Mouse (Mus musculus) forebrain, postnatal 0 days (tissue): ENCODE data around the gene Acp4. TPM values are rescaled to one million over a fixed set of nuclear protein-coding genes. Genes with fewer than 3 reads are reported as not detected.

Source experiments
- ATAC-seq: fragments of 200-750 bp; cut with Nextera tagmentation; 2 replicates; pipeline ENCODE4 v1.8.0; 2017; ENCODE audit warnings: mild to moderate bottlenecking, moderate library complexity
- DNase-seq: peaks from one replicate; pipeline ENCODE4 v3.0.0-alpha.2; 2015
- H3K27ac ChIP-seq: fragments of 300-500 bp; sonication (generic); 2 replicates; pipeline ENCODE4 v1.5.1; 2014; ENCODE audit warnings: low read depth, mild to moderate bottlenecking, antibody characterized with exemption, low read length, moderate library complexity, mixed read lengths
- H3K27me3 ChIP-seq: fragments of 300-500 bp; sonication (generic); 2 replicates; pipeline ENCODE4 v1.6.1; 2014; ENCODE audit warnings: mild to moderate bottlenecking, low read length, mixed read lengths; ENCODE audit not compliant: insufficient read depth
- H3K36me3 ChIP-seq: fragments of 300-500 bp; sonication (generic); 2 replicates; pipeline ENCODE4 v1.6.1; 2014; ENCODE audit warnings: mild to moderate bottlenecking, moderate library complexity; ENCODE audit not compliant: insufficient read depth
- H3K4me1 ChIP-seq: fragments of 300-500 bp; sonication (generic); 2 replicates; pipeline ENCODE4 v1.6.1; 2014; ENCODE audit warnings: antibody characterized with exemption; ENCODE audit not compliant: insufficient read depth
- H3K4me2 ChIP-seq: fragments of 300-500 bp; sonication (generic); 2 replicates; pipeline ENCODE4 v1.6.1; 2014; ENCODE audit warnings: low read depth, mild to moderate bottlenecking, moderate library complexity
- H3K4me3 ChIP-seq: fragments of 300-500 bp; sonication (generic); 2 replicates; pipeline ENCODE4 v1.5.1; 2014; ENCODE audit warnings: low read depth, low read length, mixed read lengths
- H3K9ac ChIP-seq: fragments of 300-500 bp; sonication (generic); 2 replicates; pipeline ENCODE4 v1.6.1; 2014; ENCODE audit warnings: mild to moderate bottlenecking
- H3K9me3 ChIP-seq: fragments of 300-500 bp; sonication (generic); 2 replicates; pipeline ENCODE4 v1.6.1; 2016; ENCODE audit warnings: low read length
- CTCF ChIP-seq: sonication (generic); IDR thresholded peaks from 2 replicates; pipeline ENCODE4 v1.5.1; 2016; ENCODE audit warnings: antibody characterized with exemption, control low read depth, low read depth
- WGBS: fragments of 180-500 bp; shearing (Covaris S2); extraction: QIAGEN DNeasy Blood & Tissue Kit; methylation state at CpG from one replicate; pipeline ENCODE4 v1.1.7; 2014; 5-methylcytosine and 5-hydroxymethylcytosine counted together
- polyA plus RNA-seq: library from polyadenylated mRNA; unstranded; fragments of >200 nt; fragmentation: Nextera tagmentation; extraction: Ambion mirVana; gene quantifications from 2 replicates; pipeline ENCODE4 v1.2.1, GENCODE M21; 2015
- total RNA-seq: library from RNA; depleted of rRNA; stranded (reverse); fragments of >200 nt; gene quantifications from 2 replicates; pipeline ENCODE4 v1.2.3, GENCODE M21; 2014

Gene Acp4
- total and polyA plus RNA-seq, 2 experiments from 2014 or later: 0.12 TPM; not detected in 1

GRCm38 (mm10) chr7:44291418-44291817 is 34.2 kb upstream of the Acp4 start:
- WGBS: 48% methylated on average over 4 of the region's 4 CpGs
- no peaks in the 10 kb centered on the region for H3K27me3 ChIP-seq
- ATAC-seq: no peak
- no peak for DNase-seq
- 0 out of 2 replicates have a peak, but pooled peaks cover 2% of the 10 kb centered on the region for H3K9me3 ChIP-seq
- H3K27ac ChIP-seq: no peak overlapping the region
- TF ChIP-seq CTCF: no peak
- H3K36me3 ChIP-seq: no peaks in the 10 kb centered on the region
- no peak overlapping the region for H3K4me2 ChIP-seq
- H3K4me3 ChIP-seq: no peak overlapping the region
- no peaks in the 10 kb centered on the region for H3K4me1 ChIP-seq
- no peak overlapping the region for H3K9ac ChIP-seq

- no peaks in the 10 kb centered on the region for H3K4me1 ChIP-seq
- H3K27me3 ChIP-seq: no peaks in the 10 kb centered on the region
- DNase-seq (no peak), ATAC-seq (no peak)
- WGBS: 80% methylated on average over 4 of the region's 4 CpGs
- H3K9ac ChIP-seq: no peak overlapping the region
- H3K4me2 ChIP-seq: no peak overlapping the region
- H3K36me3 ChIP-seq: no peaks in the 10 kb centered on the region
- H3K9me3 ChIP-seq: no peaks in the 10 kb centered on the region
- TF ChIP-seq CTCF: no peak
- H3K27ac ChIP-seq: no peak overlapping the region
- H3K4me3 ChIP-seq: no peak overlapping the region
These were observed 33.8 kb upstream of the Acp4 start for GRCm38 (mm10) chr7:44290986-44291385.

GRCm38 (mm10) chr7:44287760-44288159 is 30.6 kb upstream of the Acp4 start:
- TF ChIP-seq CTCF: no peak
- 71% methylated on average over 7 of the region's 7 CpGs for WGBS

GRCm38 (mm10) chr7:44281586-44281985 is 24.4 kb upstream of the Acp4 start:
- peak; percentile 79 for ATAC-seq
- Histone ChIP-seq H3K27me3 (no peaks in the 10 kb centered on the region), H3K9ac (no peak overlapping the region), H3K9me3 (no peaks in the 10 kb centered on the region), H3K36me3 (no peaks in the 10 kb centered on the region), H3K4me1 (no peaks in the 10 kb centered on the region), H3K27ac (peak overlapping the region; percentile 29; the same call in 1 of the 2 replicates), H3K4me3 (no peak overlapping the region), H3K4me2 (no peak overlapping the region)
- 69% methylated on average over 7 of the region's 7 CpGs for WGBS
- DNase-seq: peak; percentile 32
- no peak for TF ChIP-seq CTCF

More at GRCm38 (mm10) chr7:44287760-44288159, 30.6 kb upstream of the Acp4 start:
- Histone ChIP-seq H3K27ac (no peak overlapping the region), H3K4me1 (no peaks in the 10 kb centered on the region), H3K36me3 (no peaks in the 10 kb centered on the region), H3K4me3 (no peak overlapping the region), H3K9me3 (no peaks in the 10 kb centered on the region), H3K9ac (no peak overlapping the region), H3K27me3 (no peaks in the 10 kb centered on the region), H3K4me2 (no peak overlapping the region)
- no peak for DNase-seq
- ATAC-seq: no peak

- no peaks in the 10 kb centered on the region for H3K27me3 ChIP-seq
- H3K9ac ChIP-seq: no peak overlapping the region
- peak; percentile 45 for ATAC-seq
- no peak for TF ChIP-seq CTCF
- H3K4me2 ChIP-seq: no peak overlapping the region
- H3K4me1 ChIP-seq: no peaks in the 10 kb centered on the region
- no peak for DNase-seq
- H3K27ac ChIP-seq: no peak overlapping the region
- 45% methylated on average over 1 of the region's 1 CpGs for WGBS
- H3K9me3 ChIP-seq: no peaks in the 10 kb centered on the region
- H3K36me3 ChIP-seq: no peaks in the 10 kb centered on the region
- no peak overlapping the region for H3K4me3 ChIP-seq
These were observed 23.8 kb upstream of the Acp4 start for GRCm38 (mm10) chr7:44280959-44281358.

GRCm38 (mm10) chr7:44277250-44277622 is 20.1 kb upstream of the Acp4 start:
- H3K27me3 ChIP-seq: no peaks in the 10 kb centered on the region
- H3K27ac ChIP-seq: no peak overlapping the region
- 41% methylated on average over 2 of the region's 2 CpGs for WGBS
- no peak overlapping the region for H3K9ac ChIP-seq
- H3K36me3 ChIP-seq: no peaks in the 10 kb centered on the region
- no peak overlapping the region for H3K4me3 ChIP-seq
- no peaks in the 10 kb centered on the region for H3K4me1 ChIP-seq
- peak; percentile 42; the same call in 1 of the 2 replicates for ATAC-seq
- no peak overlapping the region for H3K4me2 ChIP-seq
- peak; percentile 67 for DNase-seq
- H3K9me3 ChIP-seq: no peaks in the 10 kb centered on the region
- peak; percentile 72 for TF ChIP-seq CTCF

GRCm38 (mm10) chr7:44276461-44277249 is 19.5 kb upstream of the Acp4 start:
- TF ChIP-seq CTCF: no peak
- no peak for DNase-seq
- no peaks in the 10 kb centered on the region for H3K4me1 ChIP-seq
- no peaks in the 10 kb centered on the region for H3K9me3 ChIP-seq
- no peak overlapping the region for H3K4me2 ChIP-seq
- ATAC-seq: no peak
- no peak overlapping the region for H3K27ac ChIP-seq
- no peak overlapping the region for H3K4me3 ChIP-seq
- WGBS: 67% methylated on average over 8 of the region's 10 CpGs
- H3K9ac ChIP-seq: no peak overlapping the region
- H3K27me3 ChIP-seq: no peaks in the 10 kb centered on the region
- H3K36me3 ChIP-seq: no peaks in the 10 kb centered on the region
